Mouse (Mus musculus) spleen, postnatal 4 days (tissue): Measurements from ENCODE around the gene Znrd1as.
A peak's percentile ranks its signal among the peaks of the same experiment; 100 is the strongest.

Experiments used
- DNase-seq, 2 experiments: peaks; one replicate each; pipeline ENCODE4 v3.0.0; 2022; ENCODE audit warnings: low spot score in 2 of 2

The Znrd1as gene

GRCm38 (mm10) chr17:36995448-36995847, 37.1 kb downstream of the Znrd1as start:
- no peak for DNase-seq

GRCm38 (mm10) chr17:36997033-36997735, 38.8 kb downstream of the Znrd1as start:
- peak; percentile 36 to 74 for DNase-seq

- DNase-seq: no peak
Observed at GRCm38 (mm10) chr17:36998477-36998876, 40.1 kb downstream of the Znrd1as start.

GRCm38 (mm10) chr17:37000863-37001262, 42.5 kb downstream of the Znrd1as start, which contains the start of gene Zfp57:
Gene Zfp57, plus strand, starts transcription at chr17:37001163.
- DNase-seq: no peak

GRCm38 (mm10) chr17:37002364-37003330, 44.3 kb downstream of the Znrd1as start:
- DNase-seq: no peak

- no peak for DNase-seq
Observed at GRCm38 (mm10) chr17:37003366-37003765, 45.0 kb downstream of the Znrd1as start.

GRCm38 (mm10) chr17:37008161-37008560, 49.8 kb downstream of the Znrd1as start:
- DNase-seq: no peak

GRCm38 (mm10) chr17:37009460-37010042, 51.2 kb downstream of the Znrd1as start:
- DNase-seq: no peak

GRCm38 (mm10) chr17:37011719-37012118, 53.3 kb downstream of the Znrd1as start:
- DNase-seq: no peak

- no peak for DNase-seq
Observed at GRCm38 (mm10) chr17:37012141-37012540, 53.7 kb downstream of the Znrd1as start.
